Mouse (Mus musculus) macrophage (primary cell): Measurements from ENCODE around the gene Cenpo. TPM values are rescaled to one million over a fixed set of nuclear protein-coding genes. Genes with fewer than 3 reads are reported as not detected.

ENCODE experiments used
- polyA plus RNA-seq: library from polyadenylated mRNA; stranded (reverse); fragments of 250-400 nt; gene quantifications from 3 replicates; pipeline ENCODE4 v1.2.4, GENCODE M21; 2018; ENCODE audit warnings: inconsistent platforms

Gene Cenpo
- polyA plus RNA-seq, 1 experiment from 2014 or later: 13.6 TPM

Other genes starting within 250 kb of the Cenpo start
- 0.47 to 2.4 TPM (median 0.92 TPM) in 3 replicates for gene Efr3b, start 195.4 kb downstream of the Cenpo start, polyA plus RNA-seq
- gene Dnajc27, start 151.7 kb downstream of the Cenpo start, polyA plus RNA-seq: 3.5 to 4.2 TPM (median 3.8 TPM) in 3 replicates
- gene Adcy3, start 101.2 kb downstream of the Cenpo start, polyA plus RNA-seq: 29.4 to 49.2 TPM (median 45.0 TPM) in 3 replicates
- gene Ptrhd1, start 267 bp downstream of the Cenpo start, polyA plus RNA-seq: 5.1 to 6.0 TPM (median 5.4 TPM) in 3 replicates
- 16.5 to 19.9 TPM (median 19.2 TPM) in 3 replicates for gene Ncoa1, start 242.9 kb upstream of the Cenpo start, polyA plus RNA-seq